Mouse (Mus musculus) midbrain, embryonic 13.5 days (tissue): Measurements from ENCODE around the gene Pigk. TPM values are rescaled to one million over a fixed set of nuclear protein-coding genes. Genes with fewer than 3 reads are reported as not detected.
"Not testable (repeated sequence)": the region's sequence is repeated elsewhere in the genome, so short reads cannot be mapped to it uniquely, and the experiment has no call there.

ENCODE experiments used
- ATAC-seq: fragments of 200-750 bp; cut with Nextera tagmentation; 2 replicates; pipeline ENCODE4 v1.8.0; 2017; ENCODE audit warnings: mild to moderate bottlenecking, moderate TSS enrichment, moderate library complexity
- H3K27ac ChIP-seq: fragments of 300-500 bp; sonication (generic); 2 replicates; pipeline ENCODE4 v1.5.1; 2015; ENCODE audit warnings: inconsistent platforms, mild to moderate bottlenecking, moderate library complexity
- H3K27me3 ChIP-seq: fragments of 300-500 bp; sonication (generic); 2 replicates; pipeline ENCODE4 v1.6.1; 2015; ENCODE audit warnings: mild to moderate bottlenecking, inconsistent platforms
- H3K36me3 ChIP-seq: fragments of 300-500 bp; sonication (generic); 2 replicates; pipeline ENCODE4 v1.6.1; 2015; ENCODE audit warnings: mild to moderate bottlenecking, inconsistent platforms
- H3K4me1 ChIP-seq: fragments of 300-500 bp; sonication (generic); replicated peaks from 2 replicates; pipeline ENCODE4 v1.6.1; 2015; ENCODE audit warnings: inconsistent platforms
- H3K4me2 ChIP-seq: fragments of 300-500 bp; sonication (generic); replicated peaks from 2 replicates; pipeline ENCODE4 v1.6.1; 2015; ENCODE audit warnings: moderate library complexity, mild to moderate bottlenecking, inconsistent platforms
- H3K4me3 ChIP-seq: fragments of 300-500 bp; sonication (generic); replicated peaks from 2 replicates; pipeline ENCODE4 v1.5.1; 2015; ENCODE audit warnings: mild to moderate bottlenecking, inconsistent platforms
- H3K9ac ChIP-seq: fragments of 300-500 bp; sonication (generic); replicated peaks from 2 replicates; pipeline ENCODE4 v1.6.1; 2015; ENCODE audit warnings: mild to moderate bottlenecking, inconsistent platforms
- H3K9me3 ChIP-seq: fragments of 300-500 bp; sonication (generic); 2 replicates; pipeline ENCODE4 v1.6.1; 2016; ENCODE audit warnings: mild to moderate bottlenecking, inconsistent platforms
- WGBS: fragments of 180-500 bp; shearing (Covaris S2); methylation state at CpG from one replicate; pipeline ENCODE4 v1.1.7; 2015; 5-methylcytosine and 5-hydroxymethylcytosine counted together
- polyA plus RNA-seq: library from polyadenylated mRNA; unstranded; fragments of >200 nt; fragmentation: Nextera tagmentation; extraction: Ambion mirVana; gene quantifications from 2 replicates; pipeline ENCODE4 v1.2.1, GENCODE M21; 2015

Gene Pigk
- polyA plus RNA-seq, 1 experiment from 2014 or later, result 35.9 TPM

DNA sequence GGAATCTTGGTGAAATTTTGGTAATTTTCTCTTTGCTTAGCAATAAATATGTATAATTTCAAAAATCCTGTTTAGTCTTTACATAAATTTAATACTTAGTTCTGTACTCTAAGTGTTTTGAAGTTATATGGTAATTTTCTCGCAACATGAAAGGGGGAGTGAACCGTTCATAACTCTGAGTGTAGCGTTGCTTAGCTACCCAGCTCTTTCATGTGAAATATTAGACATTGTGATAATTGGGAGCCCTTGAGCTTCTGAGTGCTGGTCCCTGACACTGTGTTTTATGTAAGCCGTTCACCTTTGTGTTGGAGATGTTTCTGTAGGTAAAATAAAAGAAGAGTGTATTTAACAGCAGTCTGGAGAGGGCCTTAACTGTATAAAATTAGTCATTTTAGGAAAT is 65.9 kb downstream of the Pigk start:
- 62% methylated on average over 4 of the region's 4 CpGs for WGBS
- Histone ChIP-seq H3K27me3 (no peaks in the 10 kb centered on the region), H3K4me3 (no peak overlapping the region), H3K4me2 (no peak overlapping the region), H3K36me3 (no peaks in the 10 kb centered on the region), H3K4me1 (0 out of 2 replicates have a peak, but pooled peaks cover 3% of the 10 kb centered on the region), H3K9ac (no peak overlapping the region), H3K27ac (no peak overlapping the region), H3K9me3 (no peaks in the 10 kb centered on the region)
- no peak for ATAC-seq

DNA sequence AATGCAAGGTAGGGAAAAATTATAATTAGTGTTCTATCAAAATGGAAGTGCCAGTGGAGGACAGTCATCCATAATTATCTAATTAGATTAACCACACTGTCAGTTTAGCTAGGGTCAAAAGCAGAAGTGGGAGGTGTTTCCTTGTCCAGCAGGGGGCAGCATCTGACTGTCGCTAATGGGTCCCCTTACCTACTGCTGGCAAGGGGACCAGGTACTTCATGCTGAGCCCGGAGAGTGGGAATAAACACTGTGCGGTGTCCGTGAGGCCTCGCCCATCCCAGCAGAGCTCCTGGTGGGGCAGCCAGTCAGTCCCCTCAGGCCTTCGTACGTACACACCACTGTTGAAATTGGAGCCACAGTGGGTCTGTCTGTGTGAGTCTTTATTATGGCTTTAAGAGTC is 69.9 kb downstream of the Pigk start:
- no peak overlapping the region for H3K27ac ChIP-seq
- WGBS, result 28% methylated on average over 7 of the region's 7 CpGs

DNA sequence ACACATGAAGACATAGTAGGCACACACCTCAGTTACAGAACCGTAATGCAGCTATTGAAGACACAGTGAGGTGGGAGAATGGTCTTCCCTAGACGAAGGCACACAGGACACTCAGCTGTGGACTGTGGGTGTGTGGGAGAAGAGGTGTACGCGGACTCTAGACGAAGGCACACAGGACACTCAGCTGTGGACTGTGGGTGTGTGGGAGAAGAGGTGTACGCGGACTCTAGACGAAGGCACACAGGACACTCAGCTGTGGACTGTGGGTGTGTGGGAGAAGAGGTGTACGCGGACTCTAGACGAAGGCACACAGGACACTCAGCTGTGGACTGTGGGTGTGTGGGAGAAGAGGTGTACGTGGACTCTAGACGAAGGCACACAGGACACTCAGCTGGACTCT is 70.5 kb downstream of the Pigk start:
- H3K4me1 ChIP-seq, H3K9me3 ChIP-seq, H3K4me2 ChIP-seq, H3K27ac ChIP-seq, H3K4me3 ChIP-seq, H3K36me3 ChIP-seq, H3K27me3 ChIP-seq, H3K9ac ChIP-seq: not testable (repeated sequence)
- ATAC-seq, result peak; percentile 32; the same call in 1 of the 2 replicates
- 97% methylated on average over 8 of the region's 13 CpGs for WGBS

More for the DNA sequence above, 69.9 kb downstream of the Pigk start:
- peaks cover 8% of the 10 kb centered on the region; the same call in 1 of the 2 replicates for H3K36me3 ChIP-seq
- H3K27me3 ChIP-seq, result no peaks in the 10 kb centered on the region
- peak; percentile 92 for ATAC-seq
- no peak overlapping the region for H3K4me3 ChIP-seq
- H3K4me1 ChIP-seq, result 0 out of 2 replicates have a peak, but pooled peaks cover 3% of the 10 kb centered on the region
- no peak overlapping the region for H3K9ac ChIP-seq
- H3K9me3 ChIP-seq, result no peaks in the 10 kb centered on the region
- H3K4me2 ChIP-seq, result no peak overlapping the region

DNA sequence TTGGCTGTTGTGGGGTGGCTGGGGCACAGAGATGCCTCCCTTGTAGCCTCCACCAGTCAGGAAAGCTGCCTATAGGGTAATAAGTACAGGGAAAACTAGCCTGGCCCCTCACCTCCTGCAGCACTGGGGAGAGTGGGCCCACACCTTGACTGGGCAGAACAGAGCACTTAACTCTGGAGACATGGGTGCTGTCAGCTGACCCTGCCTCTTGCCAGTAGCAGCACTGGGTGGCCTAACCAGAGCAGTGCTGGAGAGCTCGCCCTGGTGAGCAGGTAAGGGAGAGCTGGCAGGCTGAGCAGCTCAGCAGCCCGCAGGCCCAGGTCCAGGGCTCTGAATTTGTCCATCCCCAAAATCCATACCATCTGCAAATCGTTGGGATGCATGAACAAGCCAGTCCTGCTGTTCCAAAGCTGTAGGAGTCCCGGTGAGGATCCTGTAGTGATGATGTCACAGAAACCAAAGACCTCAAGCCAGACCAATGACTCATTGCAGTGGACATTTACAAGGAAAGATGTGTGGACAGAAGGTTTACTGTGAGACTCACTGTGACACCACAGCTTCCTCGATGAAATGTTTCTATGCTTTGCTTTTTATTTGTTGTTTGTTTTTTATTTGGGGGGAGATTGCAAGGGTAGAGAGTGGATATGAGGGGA is 74.5 kb downstream of the Pigk start:
- not testable (repeated sequence) for H3K27me3 ChIP-seq, H3K9me3 ChIP-seq, H3K4me2 ChIP-seq, ATAC-seq, H3K4me1 ChIP-seq, H3K36me3 ChIP-seq, H3K27ac ChIP-seq, H3K4me3 ChIP-seq, H3K9ac ChIP-seq
- 91% methylated on average over 5 of the region's 5 CpGs for WGBS

DNA sequence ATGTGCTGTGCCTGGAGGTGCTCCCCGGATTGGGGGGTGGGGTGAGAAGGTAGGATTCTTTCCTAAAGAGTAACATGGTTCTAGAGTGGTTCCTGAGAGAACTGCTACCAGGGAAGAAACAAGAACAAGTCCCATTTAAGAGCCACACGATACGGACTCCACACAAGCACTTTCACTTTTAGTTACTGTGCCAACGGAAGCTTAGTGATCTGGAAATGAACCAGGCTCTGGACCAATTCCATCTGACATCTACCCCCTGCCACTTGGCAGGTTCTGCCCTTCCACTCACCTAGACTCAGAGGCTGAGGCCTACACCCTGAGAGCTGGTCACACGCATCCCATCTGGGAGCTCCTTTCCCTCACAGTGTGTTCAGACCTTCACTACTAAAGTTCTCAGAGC is 78.7 kb downstream of the Pigk start:
- no peak overlapping the region for H3K9ac ChIP-seq
- no peak overlapping the region for H3K4me2 ChIP-seq
- peaks cover 5% of the 10 kb centered on the region; the same call in 1 of the 2 replicates for H3K4me1 ChIP-seq
- H3K36me3 ChIP-seq, result peaks cover 5% of the 10 kb centered on the region; the same call in 1 of the 2 replicates
- H3K4me3 ChIP-seq, result no peak overlapping the region
- no peak overlapping the region for H3K27ac ChIP-seq
- H3K27me3 ChIP-seq, result no peaks in the 10 kb centered on the region
- no peak for ATAC-seq
- no peaks in the 10 kb centered on the region for H3K9me3 ChIP-seq
- WGBS, result 89% methylated on average over 5 of the region's 5 CpGs

DNA sequence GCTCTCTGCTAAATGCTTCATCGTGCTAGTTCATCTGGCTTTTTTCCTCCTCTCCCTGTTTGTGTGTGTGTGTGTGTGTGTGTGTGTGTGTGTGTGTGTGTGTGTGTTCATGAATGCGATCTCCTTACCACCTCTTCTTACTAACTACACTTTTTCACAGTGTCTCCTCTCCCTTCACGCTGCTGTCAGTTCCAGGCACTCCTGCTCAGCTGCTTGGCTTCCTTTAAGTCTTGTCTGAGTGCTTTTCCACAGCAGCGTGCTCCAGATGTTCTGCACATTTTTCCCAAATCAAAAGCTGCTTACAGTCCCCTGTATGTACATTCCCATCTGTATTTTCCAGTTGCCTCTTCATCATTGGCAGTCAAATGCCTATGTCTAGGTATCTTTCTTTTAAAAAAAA is 79.1 kb downstream of the Pigk start:
- no peak overlapping the region for H3K4me3 ChIP-seq
- H3K4me2 ChIP-seq, result no peak overlapping the region
- H3K27me3 ChIP-seq, result no peaks in the 10 kb centered on the region
- H3K36me3 ChIP-seq, result peaks cover 2% of the 10 kb centered on the region; the same call in 1 of the 2 replicates
- no peaks in the 10 kb centered on the region for H3K9me3 ChIP-seq
- WGBS, result 82% methylated on average over 4 of the region's 4 CpGs
- H3K27ac ChIP-seq, result no peak overlapping the region
- no peak for ATAC-seq
- H3K9ac ChIP-seq, result no peak overlapping the region
- peaks cover 5% of the 10 kb centered on the region; the same call in 1 of the 2 replicates for H3K4me1 ChIP-seq

DNA sequence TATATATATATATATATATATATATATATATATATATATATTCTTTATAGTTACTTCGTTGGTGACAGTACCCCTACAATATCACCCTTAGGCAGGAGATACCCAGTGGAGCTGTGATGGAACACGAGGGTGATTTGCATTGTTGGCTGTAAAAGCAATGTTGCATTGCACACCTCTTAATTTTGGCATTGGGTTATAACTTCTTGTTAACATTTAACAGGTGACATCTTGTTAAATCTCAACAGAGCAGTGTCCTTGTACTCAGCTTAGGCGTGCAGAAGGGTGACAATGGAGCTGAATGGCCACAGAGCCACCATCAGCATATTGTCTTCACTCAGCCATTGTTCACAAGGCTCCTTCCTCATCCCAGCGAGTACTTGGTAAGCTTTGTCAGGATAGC is 82.3 kb downstream of the Pigk start:
- Histone ChIP-seq H3K4me2 (no peak overlapping the region), H3K9ac (no peak overlapping the region), H3K4me1 (peaks cover 5% of the 10 kb centered on the region; the same call in 1 of the 2 replicates), H3K9me3 (no peaks in the 10 kb centered on the region), H3K36me3 (no peaks in the 10 kb centered on the region), H3K27me3 (no peaks in the 10 kb centered on the region), H3K4me3 (no peak overlapping the region), H3K27ac (no peak overlapping the region)
- 70% methylated on average over 4 of the region's 4 CpGs for whole genome bisulfite sequencing
- no peak for ATAC-seq

DNA sequence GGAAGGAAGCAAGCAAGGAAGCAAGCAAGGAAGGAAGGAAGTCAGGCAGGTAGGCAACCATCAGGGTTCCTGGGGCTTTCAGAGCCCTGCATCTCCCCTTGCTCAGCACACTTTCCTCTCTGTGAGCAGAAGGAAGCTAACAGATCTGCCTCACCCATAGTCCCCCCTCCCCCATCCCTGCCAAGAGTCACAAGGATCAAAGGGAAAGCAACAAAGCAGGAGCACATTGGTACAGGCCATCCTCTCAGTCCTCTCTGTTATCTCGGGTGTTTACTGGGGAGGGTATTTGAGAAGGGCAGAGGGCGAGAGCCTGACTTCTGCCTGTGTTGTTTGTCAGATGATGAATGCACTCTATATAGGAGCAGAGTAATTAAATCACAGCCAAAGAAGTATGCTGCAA is 83.5 kb downstream of the Pigk start:
- no peaks in the 10 kb centered on the region for H3K27me3 ChIP-seq
- H3K36me3 ChIP-seq, result no peaks in the 10 kb centered on the region
- no peak overlapping the region for H3K4me3 ChIP-seq
- no peak overlapping the region for H3K4me2 ChIP-seq
- no peak overlapping the region for H3K27ac ChIP-seq
- H3K9me3 ChIP-seq, result no peaks in the 10 kb centered on the region
- WGBS, result 21% methylated on average over 2 of the region's 2 CpGs
- H3K9ac ChIP-seq, result no peak overlapping the region
- H3K4me1 ChIP-seq, result peaks cover 5% of the 10 kb centered on the region; the same call in 1 of the 2 replicates
- no peak for ATAC-seq

DNA sequence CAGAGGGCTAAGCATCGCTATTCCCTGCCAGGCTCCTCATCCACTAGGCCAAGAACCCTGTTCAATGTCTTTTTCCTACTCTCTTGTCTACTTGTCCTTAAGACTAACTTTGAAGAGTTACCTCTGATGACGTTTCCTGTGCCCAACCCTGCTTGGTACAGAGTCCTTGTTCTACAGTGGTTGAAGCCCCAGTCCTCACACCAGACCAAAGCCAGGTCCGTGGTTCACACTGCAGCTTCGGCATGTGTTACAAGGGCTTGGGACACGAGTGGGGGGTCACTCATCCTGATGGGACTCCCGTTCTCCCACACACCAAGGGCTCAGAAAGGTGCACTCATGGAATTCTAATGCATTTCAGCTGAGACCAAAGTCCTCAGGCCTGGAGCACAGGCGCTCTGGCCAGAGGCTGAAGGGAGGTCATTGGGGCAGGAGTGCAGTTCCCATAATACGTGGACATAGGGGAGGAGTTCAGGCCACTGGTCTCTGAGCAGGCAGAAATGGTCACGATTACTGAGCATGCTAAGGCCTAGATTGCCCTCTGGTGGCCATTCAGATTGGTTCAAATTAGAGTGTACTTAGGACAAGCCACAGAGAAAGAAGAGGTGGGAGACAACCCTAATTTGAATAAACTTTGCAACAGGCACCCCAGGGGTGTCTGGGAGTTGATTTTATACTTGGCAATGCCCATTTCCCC is 86.0 kb downstream of the Pigk start:
- Histone ChIP-seq H3K9me3 (no peaks in the 10 kb centered on the region), H3K27ac (no peak overlapping the region), H3K4me1 (peaks cover 5% of the 10 kb centered on the region; the same call in 1 of the 2 replicates), H3K9ac (no peak overlapping the region), H3K4me3 (no peak overlapping the region), H3K27me3 (no peaks in the 10 kb centered on the region), H3K4me2 (no peak overlapping the region), H3K36me3 (no peaks in the 10 kb centered on the region)
- WGBS, result 87% methylated on average over 9 of the region's 9 CpGs
- ATAC-seq, result no peak

DNA sequence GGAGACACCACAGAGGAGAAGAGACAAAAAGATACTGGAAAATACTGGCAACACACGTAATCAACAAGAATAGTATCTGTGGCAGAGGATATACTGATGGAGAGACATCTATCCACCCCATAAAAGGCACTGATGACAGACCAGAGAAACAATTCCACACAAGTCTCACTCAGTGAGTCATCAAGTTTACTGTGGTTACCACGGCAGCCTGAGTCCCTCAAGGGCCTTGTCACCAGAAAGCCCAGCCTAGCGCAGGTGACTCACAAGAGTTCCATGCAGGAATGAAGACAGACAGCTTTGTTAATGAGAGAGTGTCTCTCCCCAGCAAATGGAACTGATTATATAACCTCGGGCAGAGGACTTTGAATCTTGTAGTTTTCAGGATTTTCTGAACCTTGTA is 100.0 kb downstream of the Pigk start:
- Histone ChIP-seq H3K36me3 (peaks cover 4% of the 10 kb centered on the region; the same call in 1 of the 2 replicates), H3K4me1 (no peaks in the 10 kb centered on the region), H3K27me3 (no peaks in the 10 kb centered on the region), H3K4me3 (no peak overlapping the region), H3K9ac (no peak overlapping the region), H3K4me2 (no peak overlapping the region), H3K27ac (no peak overlapping the region), H3K9me3 (no peaks in the 10 kb centered on the region)
- no peak for ATAC-seq
- WGBS, result 81% methylated on average over 4 of the region's 4 CpGs

DNA sequence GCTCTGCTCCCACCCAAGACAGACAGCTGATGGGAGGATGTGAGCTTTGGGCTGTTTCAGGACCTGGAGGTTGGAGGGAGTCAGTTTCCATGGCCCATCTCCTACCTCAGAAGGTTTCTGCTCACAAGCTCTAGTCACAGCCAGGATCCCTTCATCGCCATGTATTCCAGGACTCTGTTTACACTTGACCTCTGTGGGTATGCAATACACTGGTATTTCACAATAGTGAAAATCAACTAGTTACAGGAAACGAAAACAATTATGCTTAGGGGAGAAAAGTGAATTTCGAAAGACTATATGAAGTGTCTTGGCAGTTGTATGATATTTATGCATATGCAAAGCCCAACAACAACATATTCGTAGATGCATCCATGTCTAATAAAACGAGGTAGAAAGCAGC is 101.2 kb downstream of the Pigk start:
- Histone ChIP-seq H3K4me3 (no peak overlapping the region), H3K36me3 (peaks cover 4% of the 10 kb centered on the region; the same call in 1 of the 2 replicates), H3K27me3 (no peaks in the 10 kb centered on the region), H3K9me3 (no peaks in the 10 kb centered on the region), H3K27ac (no peak overlapping the region), H3K4me2 (no peak overlapping the region), H3K4me1 (no peaks in the 10 kb centered on the region), H3K9ac (no peak overlapping the region)
- whole genome bisulfite sequencing, result 90% methylated on average over 5 of the region's 5 CpGs
- no peak for ATAC-seq

DNA sequence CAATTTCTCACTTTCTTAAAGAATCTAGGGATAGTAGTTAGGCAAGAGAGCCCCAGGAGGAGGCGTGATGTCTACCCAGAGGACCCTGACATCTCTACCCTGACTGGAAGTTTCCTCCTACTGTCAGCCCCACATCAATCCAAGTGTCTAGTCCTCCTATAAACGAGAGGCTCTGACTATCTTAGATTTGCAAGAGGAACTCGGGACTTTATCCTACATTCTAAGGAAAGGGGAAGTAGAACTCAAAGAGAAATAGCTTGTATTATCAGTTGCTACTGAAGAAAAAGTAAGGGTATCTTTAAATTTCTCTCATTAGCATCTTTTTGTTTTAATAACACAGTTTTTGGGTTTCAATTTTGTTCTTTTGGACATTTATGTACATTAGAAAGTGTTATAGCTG is 106.5 kb downstream of the Pigk start:
- no peak overlapping the region for H3K27ac ChIP-seq
- no peaks in the 10 kb centered on the region for H3K9me3 ChIP-seq
- WGBS, result 84% methylated on average over 3 of the region's 3 CpGs
- H3K4me1 ChIP-seq, result no peaks in the 10 kb centered on the region
- H3K36me3 ChIP-seq, result peaks cover 4% of the 10 kb centered on the region; the same call in 1 of the 2 replicates
- H3K4me3 ChIP-seq, result no peak overlapping the region
- no peak for ATAC-seq
- no peak overlapping the region for H3K4me2 ChIP-seq
- no peaks in the 10 kb centered on the region for H3K27me3 ChIP-seq
- H3K9ac ChIP-seq, result no peak overlapping the region
